Mouse (Mus musculus): Measurements from ENCODE around the gene Abcc5. TPM values are rescaled to one million over a fixed set of nuclear protein-coding genes. Genes with fewer than 3 reads are reported as not detected.

The Abcc5 gene
- polyA plus RNA-seq, 1 experiment from 2014 or later, result 66.1 TPM

Other genes starting within 250 kb of the Abcc5 start
- 1.8 TPM in 2 replicates for gene Map6d1, start 185.0 kb downstream of the Abcc5 start, polyA plus RNA-seq (2014; fragmentation: Nextera tagmentation; extraction: Ambion mirVana)
- gene Parl, start 124.0 kb downstream of the Abcc5 start, polyA plus RNA-seq (2014; fragmentation: Nextera tagmentation; extraction: Ambion mirVana), result 78.0 and 79.7 TPM in 2 replicates
- gene Cyp2ab1, start 101.0 kb downstream of the Abcc5 start, polyA plus RNA-seq (2014; fragmentation: Nextera tagmentation; extraction: Ambion mirVana), result not detected in 2 replicates
- 83.3 and 96.1 TPM in 2 replicates for gene Eif2b5, start 72.4 kb upstream of the Abcc5 start, polyA plus RNA-seq (2014; fragmentation: Nextera tagmentation; extraction: Ambion mirVana)
- gene Dvl3, start 90.6 kb upstream of the Abcc5 start, polyA plus RNA-seq (2014; fragmentation: Nextera tagmentation; extraction: Ambion mirVana), result 32.2 and 34.8 TPM in 2 replicates
- 490 and 502 TPM in 2 replicates for gene Ap2m1, start 109.1 kb upstream of the Abcc5 start, polyA plus RNA-seq (2014; fragmentation: Nextera tagmentation; extraction: Ambion mirVana)
- 41.4 and 44.9 TPM in 2 replicates for gene Abcf3, start 122.2 kb upstream of the Abcc5 start, polyA plus RNA-seq (2014; fragmentation: Nextera tagmentation; extraction: Ambion mirVana)
- 0.08 and 0.20 TPM in 2 replicates for gene Vwa5b2, start 163.1 kb upstream of the Abcc5 start, polyA plus RNA-seq (2014; fragmentation: Nextera tagmentation; extraction: Ambion mirVana)
- 26.6 and 28.0 TPM in 2 replicates for gene Eef1akmt4, start 185.2 kb upstream of the Abcc5 start, polyA plus RNA-seq (2014; fragmentation: Nextera tagmentation; extraction: Ambion mirVana)
- 0.10 TPM in 1 of 2 replicates, not detected in the other for gene Gm49333, start 185.2 kb upstream of the Abcc5 start, polyA plus RNA-seq (2014; fragmentation: Nextera tagmentation; extraction: Ambion mirVana)
- 39.5 and 41.3 TPM in 2 replicates for gene Alg3, start 185.3 kb upstream of the Abcc5 start, polyA plus RNA-seq (2014; fragmentation: Nextera tagmentation; extraction: Ambion mirVana)
- gene Camk2n2, start 194.9 kb upstream of the Abcc5 start, polyA plus RNA-seq (2014; fragmentation: Nextera tagmentation; extraction: Ambion mirVana), result 0.84 and 0.96 TPM in 2 replicates
- gene Ece2, start 203.4 kb upstream of the Abcc5 start, polyA plus RNA-seq (2014; fragmentation: Nextera tagmentation; extraction: Ambion mirVana), result 1.3 and 1.6 TPM in 2 replicates
- gene Psmd2, start 225.3 kb upstream of the Abcc5 start, polyA plus RNA-seq (2014; fragmentation: Nextera tagmentation; extraction: Ambion mirVana), result 275 and 327 TPM in 2 replicates
- 117 and 133 TPM in 2 replicates for gene Eif4g1, start 241.9 kb upstream of the Abcc5 start, polyA plus RNA-seq (2014; fragmentation: Nextera tagmentation; extraction: Ambion mirVana)

All from heart, embryonic 11.5 days (tissue).